Mouse (Mus musculus) small intestine, adult 2 months (tissue): ENCODE measurements around the gene Ttn.

Source experiments
- CTCF ChIP-seq: fragments of 200-500 bp; IDR thresholded peaks from 2 replicates; pipeline ENCODE4 v1.5.1; 2012; ENCODE audit warnings: low read depth, mild to moderate bottlenecking, control low read depth, inconsistent platforms, low read length, moderate library complexity, mixed read lengths; ENCODE audit not compliant: insufficient replicate concordance, insufficient read length; ENCODE audit errors: extremely low read depth
- POLR2A ChIP-seq: fragments of 200-500 bp; IDR thresholded peaks from 2 replicates; pipeline ENCODE4 v1.6.1; 2012; ENCODE audit warnings: low read depth, mild to moderate bottlenecking, control low read depth, inconsistent platforms, low read length, moderate library complexity

GRCm38 (mm10) chr2:76671641-76672040 is 310.7 kb downstream of the Ttn start:
- no peak for TF ChIP-seq CTCF
- TF ChIP-seq POLR2A, result no peak
